Mouse (Mus musculus) MEL (cell line): ENCODE data around the gene Pld5.

Experiments
- CTCF ChIP-seq, 3 experiments: IDR thresholded peaks in 2 of 3; conservative IDR thresholded peaks in 1 of 3; 2 replicates each; pipeline ENCODE4 v1.5.1; 2011 to 2012; ENCODE audit warnings: low read length in 3 of 3, low read depth in 2 of 3, mild to moderate bottlenecking in 2 of 3, improper control_type of control experiment in 1 of 3, inconsistent platforms in 1 of 3, mixed read lengths in 1 of 3, moderate library complexity in 1 of 3; ENCODE audit not compliant: control insufficient read depth in 1 of 3, insufficient read depth in 1 of 3, poor library complexity in 1 of 3, severe bottlenecking in 1 of 3
- ELF1 ChIP-seq: IDR thresholded peaks from 2 replicates; pipeline ENCODE4 v1.6.1; 2014; ENCODE audit warnings: low read depth, mild to moderate bottlenecking, inconsistent platforms, low read length, improper control_type of control experiment, moderate library complexity
- EP300 ChIP-seq, 2 experiments: IDR thresholded peaks; 2 replicates each; pipeline ENCODE4 v1.6.1; 2011; ENCODE audit warnings: improper control_type of control experiment in 2 of 2, low read length in 2 of 2, low read depth in 1 of 2, mild to moderate bottlenecking in 1 of 2
- ZC3H11A ChIP-seq: IDR thresholded peaks from 2 replicates; pipeline ENCODE4 v1.6.1; 2012; ENCODE audit warnings: low read depth, mild to moderate bottlenecking, inconsistent platforms, low read length, improper control_type of control experiment

DNA sequence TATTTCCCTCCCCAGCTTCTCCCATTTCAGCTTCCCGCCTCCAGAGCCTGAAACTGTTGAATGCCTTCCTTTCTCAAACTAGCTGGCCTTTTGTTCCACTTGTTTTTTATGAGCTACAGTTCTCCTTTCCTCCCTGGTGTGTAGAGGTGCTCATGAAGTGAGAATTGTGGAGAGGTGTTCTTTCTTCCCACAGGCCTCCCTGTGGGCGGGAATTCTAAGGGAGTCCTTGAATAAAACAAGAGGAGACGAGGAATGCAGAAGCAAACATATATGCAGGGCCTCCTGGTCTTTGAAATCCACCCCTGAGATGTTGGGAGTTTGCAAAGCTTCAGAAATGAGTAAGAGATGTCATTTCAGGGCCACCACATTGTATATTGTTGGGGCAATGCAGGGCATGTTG is 235.2 kb downstream of the Pld5 start:
- TF ChIP-seq ZC3H11A (no peak), EP300 (IDR thresholded peaks at IDR 0.05; ENCODE audit: low read depth in 1 of 2, low read length in 2 of 2) (no peak), CTCF (IDR thresholded peaks at IDR 0.05 in 2 of 3, conservative IDR thresholded peaks at IDR 0.05 in 1 of 3; ENCODE audit: control insufficient read depth in 1 of 3, insufficient read depth in 1 of 3, low read depth in 2 of 3, low read length in 3 of 3, poor library complexity in 1 of 3, severe bottlenecking in 1 of 3) (no peak), ELF1 (no peak)
